Mouse (Mus musculus) adrenal gland, postnatal 4 days (tissue): ENCODE results near the gene Ttc3. TPM values are rescaled to one million over a fixed set of nuclear protein-coding genes. Genes with fewer than 3 reads are reported as not detected.
"Not testable (repeated sequence)": the region's sequence is repeated elsewhere in the genome, so short reads cannot be mapped to it uniquely, and the experiment has no call there.

Source experiments
- DNase-seq, 2 experiments: peaks; one replicate each; pipeline ENCODE4 v3.0.0; 2021 to 2022; ENCODE audit warnings: low spot score in 2 of 2, mixed read lengths in 2 of 2
- total RNA-seq, 2 experiments: library from RNA; stranded (reverse); gene quantifications; 2 replicates each; pipeline ENCODE4 v1.2.3; 2021

Ttc3 gene
- total RNA-seq, 2 experiments from 2014 or later = 163 to 178 TPM

DNA sequence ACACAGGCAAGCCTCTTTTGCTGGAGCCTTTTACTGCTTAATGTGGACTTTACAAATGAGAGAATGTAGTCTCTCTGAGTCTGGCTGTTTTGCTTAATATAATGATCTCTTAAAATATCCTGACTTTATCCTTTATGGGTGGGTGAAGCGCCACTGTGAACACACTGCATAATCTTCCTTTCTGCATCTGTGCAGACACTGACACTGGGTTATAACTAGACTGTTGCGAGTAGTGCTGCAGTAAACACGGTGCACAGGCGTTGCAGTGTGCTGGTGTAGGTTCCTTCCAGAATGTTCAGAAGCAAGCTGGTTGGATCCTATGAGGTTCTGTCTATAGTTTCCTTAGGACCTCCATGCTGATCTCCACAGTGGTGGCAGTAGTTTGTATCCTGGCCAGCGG is 118.9 kb downstream of the Ttc3 start:
- DNase-seq = no peak

DNA sequence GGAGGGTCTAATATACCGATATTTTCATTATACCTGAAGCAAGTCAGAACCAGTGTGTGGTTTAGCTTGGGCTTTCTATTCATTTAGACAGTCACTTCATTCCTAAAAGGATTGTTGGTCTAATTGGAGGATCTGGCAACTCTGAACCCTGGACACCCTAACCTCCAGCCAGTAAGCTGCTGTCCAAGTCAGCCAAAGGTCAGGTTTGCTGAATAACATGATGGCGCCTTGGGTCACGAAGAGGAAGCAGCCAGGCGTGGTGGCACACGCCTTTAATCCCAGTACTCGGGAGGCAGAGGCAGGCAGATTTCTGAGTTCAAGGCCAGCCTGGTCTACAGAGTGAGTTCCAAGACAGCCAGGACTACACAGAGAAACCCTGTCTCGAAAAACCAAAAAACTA is 126.8 kb downstream of the Ttc3 start:
- not testable (repeated sequence) for DNase-seq

- no peak for DNase-seq
Measured at GRCm38 (mm10) chr16:94497911-94498310, 127.5 kb downstream of the Ttc3 start.

GRCm38 (mm10) chr16:94504192-94504591 is 133.8 kb downstream of the Ttc3 start:
- no peak for DNase-seq

GRCm38 (mm10) chr16:94507071-94507470 is 136.7 kb downstream of the Ttc3 start:
- DNase-seq = no peak

- no peak for DNase-seq
Measured at GRCm38 (mm10) chr16:94508769-94509168, 138.4 kb downstream of the Ttc3 start.

DNA sequence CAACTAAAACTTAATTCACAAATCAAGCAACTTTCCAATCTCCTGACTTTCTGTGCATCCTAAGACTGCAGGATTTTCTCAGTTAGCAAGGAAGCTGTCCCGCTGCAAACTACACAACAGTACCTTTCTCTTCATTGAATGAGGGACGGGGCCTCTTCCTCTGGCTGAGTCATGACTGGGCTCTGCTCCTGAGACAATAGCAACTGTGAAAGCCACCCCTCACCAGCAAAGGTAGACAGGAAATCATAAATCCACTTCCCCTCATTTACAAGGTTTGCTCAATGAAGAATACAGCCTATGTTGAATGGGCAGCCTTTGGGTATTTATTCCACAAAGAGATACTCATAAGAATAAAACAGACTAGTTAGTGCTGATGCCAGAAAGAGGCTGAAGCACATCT is 139.6 kb downstream of the Ttc3 start:
- DNase-seq = no peak

- DNase-seq = no peak
Measured at GRCm38 (mm10) chr16:94517606-94518005, 147.2 kb downstream of the Ttc3 start.

Other genes starting within 250 kb of the Ttc3 start
- gene Hlcs, start 57.0 kb upstream of the Ttc3 start, total RNA-seq = 10 to 100 TPM; 20.6 to 23.1 TPM
- gene Ripply3, start 42.2 kb upstream of the Ttc3 start, total RNA-seq = 1 to 10 TPM; 5.5 to 6.2 TPM
- gene Pigp, start 1.2 kb downstream of the Ttc3 start, total RNA-seq = 100 to 1,000 TPM; 101 to 106 TPM
- 10 to 100 TPM; 54.8 to 62.6 TPM for gene Vps26c, start 156.2 kb downstream of the Ttc3 start, total RNA-seq
- gene Dyrk1a, start 199.4 kb downstream of the Ttc3 start, total RNA-seq = 10 to 100 TPM; 86.3 to 92.5 TPM